Mouse (Mus musculus): ENCODE results near the gene Pgm5.

DNA sequence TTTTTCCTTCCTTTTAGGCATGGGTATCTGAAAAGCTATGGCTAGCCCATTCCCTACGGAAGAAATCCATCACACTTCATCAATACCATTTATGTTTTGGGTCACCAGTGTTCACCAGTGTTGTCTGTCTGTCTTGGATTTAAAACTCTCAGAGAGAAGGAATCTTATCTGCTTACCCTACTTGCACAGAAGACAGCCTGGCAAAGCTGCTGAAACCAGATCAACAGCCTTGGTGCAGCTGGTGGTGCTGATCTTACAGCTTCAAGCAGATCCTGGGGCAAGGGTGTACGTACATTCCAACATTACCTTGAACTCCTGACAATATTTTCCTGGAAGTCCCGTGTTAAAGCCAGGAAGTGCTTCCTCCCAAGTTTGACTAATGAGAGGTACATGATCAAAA is 55.6 kb downstream of the Pgm5 start:
- TF ChIP-seq CTCF (IDR thresholded peaks at IDR 0.05; ENCODE audit: insufficient read depth, low read length) (no peak), POLR2A (IDR thresholded peaks at IDR 0.05; ENCODE audit: borderline replicate concordance, extremely low read depth, low read depth, low read length) (no peak)

Measured in lung, adult 2 months (tissue).